8 mouse cellular contexts compared by ENCODE assay signal in the genomic region with DNA sequence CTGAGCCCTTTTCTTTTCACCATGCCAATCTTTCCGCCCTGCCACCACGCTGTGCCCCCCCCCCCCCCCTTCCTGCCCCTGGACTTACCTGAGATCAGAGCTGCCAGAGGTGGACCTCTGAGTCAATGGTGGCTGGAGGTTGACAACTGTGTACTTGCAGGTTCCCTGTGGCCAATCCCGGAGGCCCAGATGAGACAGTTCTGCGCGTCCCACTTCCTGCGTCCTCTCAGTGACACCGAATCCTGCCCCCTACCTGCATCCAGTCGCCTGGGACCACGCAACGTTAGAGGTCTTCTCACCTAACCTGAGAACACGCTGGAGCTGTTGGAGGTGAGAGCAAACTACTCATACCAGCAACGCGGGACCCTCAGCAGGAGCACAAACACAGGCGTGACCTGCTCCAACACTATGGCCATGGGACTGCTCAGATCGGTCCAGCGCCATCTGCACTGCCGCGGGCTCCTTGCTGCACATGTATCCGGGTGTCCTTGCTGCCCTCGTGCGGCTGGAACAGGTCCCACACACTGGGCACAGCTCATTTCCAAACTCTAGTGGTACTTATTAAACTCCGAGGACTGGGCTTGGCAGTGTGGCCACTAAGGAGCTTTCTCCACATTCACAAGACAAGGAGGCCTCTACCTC. TPM values are rescaled to one million over a fixed set of nuclear protein-coding genes. Genes with fewer than 3 reads are reported as not detected.
DNase-seq lines count a peak whose midpoint lies in the region; ATAC-seq and TF ChIP-seq lines count a peak whose summit lies in the region.

A gene (minus strand): TSS at position 465 of the 642 bp plus-strand sequence.

- TF ChIP-seq EP300 in CH12.LX (IDR thresholded peaks at IDR 0.05; ENCODE audit: low read length) = no peak

- peak; percentile 15 for DNase-seq in CH12.LX (ENCODE audit: extremely low read depth)
- peak; percentile 49 for DNase-seq in adrenal gland, postnatal 25 days
- DNase-seq in forebrain, embryonic 11.5 days (ENCODE audit: low spot score) = peak; percentile 85
- DNase-seq in large intestine, adult 2 months (ENCODE audit: low read depth, low spot score) = peak; percentile 22
- DNase-seq in lung, adult 2 months = peak; percentile 4
- peak; percentile 37 for DNase-seq in thymus, postnatal 4 days

- peak; percentile 97 for ATAC-seq in forebrain, embryonic 11.5 days (replicated peaks; ENCODE audit: low FRiP score)
- peak; percentile 100 for ATAC-seq in hematopoietic stem cell, adult 5-6 weeks (replicated peaks in 1 of 2; ENCODE audit: insufficient read depth in 1 of 2, low FRiP score in 2 of 2, low TSS enrichment in 1 of 2, low read depth in 1 of 2, poor library complexity in 2 of 2, severe bottlenecking in 2 of 2)
- peak; percentile 94 for ATAC-seq in neural tube, embryonic 14.5 days (ENCODE audit: low read depth)

- H3K4me2 ChIP-seq in CH12.LX (ENCODE audit: insufficient read depth, low read depth, poor library complexity, severe bottlenecking) = peak within 1 kb of the TSS; percentile 24; the same call in 1 of the 2 replicates
- peak within 1 kb of the TSS; percentile 40 for H3K4me2 ChIP-seq in forebrain, embryonic 11.5 days (ENCODE audit: low read depth, low read length, severe bottlenecking)
- H3K4me2 ChIP-seq in neural tube, embryonic 14.5 days (ENCODE audit: low read depth, low read length) = peak within 1 kb of the TSS; percentile 28; the same call in 1 of the 2 replicates

- peaks cover 0 to 4% of the 10 kb centered on the region in 2 experiments; a peak in 1 of 4 replicates for H3K4me1 ChIP-seq in CH12.LX (ENCODE audit: control insufficient read depth in 1 of 2, insufficient read depth in 2 of 2)
- H3K4me1 ChIP-seq in forebrain, embryonic 11.5 days (replicated peaks; ENCODE audit: control insufficient read depth, insufficient read depth, low read length) = no peaks in the 10 kb centered on the region
- no peaks in the 10 kb centered on the region for H3K4me1 ChIP-seq in lung, adult 2 months (ENCODE audit: control insufficient read depth, insufficient read depth, low read length)
- no peaks in the 10 kb centered on the region for H3K4me1 ChIP-seq in neural tube, embryonic 14.5 days (ENCODE audit: control insufficient read depth, insufficient read depth, low read length)

- H3K4me3 ChIP-seq in CH12.LX (replicated peaks in 1 of 3; ENCODE audit: low read depth in 2 of 3, low read length in 2 of 3, poor library complexity in 1 of 3) = no peak within 1 kb of the TSS
- peak within 1 kb of the TSS; percentile 25 for H3K4me3 ChIP-seq in forebrain, embryonic 11.5 days (ENCODE audit: low read depth, low read length)
- peak within 1 kb of the TSS; percentile 17 for H3K4me3 ChIP-seq in lung, adult 2 months (replicated peaks; ENCODE audit: extremely low read depth, low read depth, low read length)
- H3K4me3 ChIP-seq in neural tube, embryonic 14.5 days (ENCODE audit: low read depth, low read length) = peak within 1 kb of the TSS; percentile 17; the same call in 1 of the 2 replicates

- in situ Hi-C loops in CH12.LX (cut with MboI; ENCODE audit: low pct_ligation_motif_present, low pct_unique_long_range_greater_than_20kb, low sequenced_read_pairs) = no loop called here

- no peaks in the 10 kb centered on the region for H3K9me3 ChIP-seq in CH12.LX (replicated peaks; ENCODE audit: low read length)
- no peaks in the 10 kb centered on the region for H3K9me3 ChIP-seq in forebrain, embryonic 11.5 days (ENCODE audit: control insufficient read depth, low read length)
- H3K9me3 ChIP-seq in neural tube, embryonic 14.5 days (ENCODE audit: control insufficient read depth, low read length) = no peaks in the 10 kb centered on the region

- 28% methylated on average over 22 of the region's 22 CpGs for WGBS in forebrain, embryonic 11.5 days
- WGBS in large intestine, adult 2 months = 19% methylated on average over 22 of the region's 22 CpGs
- 22% methylated on average over 20 of the region's 22 CpGs for WGBS in lung, adult 2 months
- 24% methylated on average over 21 of the region's 22 CpGs for WGBS in neural tube, embryonic 14.5 days

- peak; percentile 48 for TF ChIP-seq RAD21 in CH12.LX (IDR thresholded peaks at IDR 0.05; ENCODE audit: low read depth, low read length)

- no peaks in the 10 kb centered on the region for H3K79me2 ChIP-seq in CH12.LX (replicated peaks; ENCODE audit: control insufficient read depth, extremely low read depth, insufficient read depth, poor library complexity, severe bottlenecking)

- H3K27ac ChIP-seq in CH12.LX (ENCODE audit: insufficient read depth, low read depth) = no peak within 1 kb of the TSS
- H3K27ac ChIP-seq in forebrain, embryonic 11.5 days (ENCODE audit: low read depth, low read length) = no peak within 1 kb of the TSS
- H3K27ac ChIP-seq in neural tube, embryonic 14.5 days (ENCODE audit: low read depth, low read length) = no peak within 1 kb of the TSS

- TF ChIP-seq CTCF in CH12.LX (conservative IDR thresholded peaks at IDR 0.05 in 1 of 2, IDR thresholded peaks at IDR 0.05 in 1 of 2; ENCODE audit: low read depth in 2 of 2, low read length in 2 of 2) = peak in 1 of 2 experiments; percentile 75; a peak in 2 of 4 replicates
- peak; percentile 28; the same call in 1 of the 2 replicates for TF ChIP-seq CTCF in lung, adult 2 months (IDR thresholded peaks at IDR 0.05; ENCODE audit: insufficient read depth, low read length)

- TF ChIP-seq POLR2A in CH12.LX (IDR thresholded peaks at IDR 0.05; ENCODE audit: low read depth, low read length) = no peak
- no peak for TF ChIP-seq POLR2A in lung, adult 2 months (IDR thresholded peaks at IDR 0.05; ENCODE audit: borderline replicate concordance, extremely low read depth, low read depth, low read length)

- no peaks in the 10 kb centered on the region for H3K27me3 ChIP-seq in CH12.LX (replicated peaks)
- no peaks in the 10 kb centered on the region for H3K27me3 ChIP-seq in forebrain, embryonic 11.5 days (ENCODE audit: control insufficient read depth, insufficient read depth, low read length)
- H3K27me3 ChIP-seq in neural tube, embryonic 14.5 days (ENCODE audit: control insufficient read depth, insufficient read depth, low read length) = no peaks in the 10 kb centered on the region

- no peak within 1 kb of the TSS for H3K9ac ChIP-seq in CH12.LX (ENCODE audit: insufficient read depth, low read depth)
- no peak within 1 kb of the TSS; the same call in 1 of the 2 replicates for H3K9ac ChIP-seq in forebrain, embryonic 11.5 days (ENCODE audit: low read length)
- H3K9ac ChIP-seq in neural tube, embryonic 14.5 days (replicated peaks; ENCODE audit: low read depth, low read length) = no peak within 1 kb of the TSS

- no peaks in the 10 kb centered on the region for H3K36me3 ChIP-seq in CH12.LX (replicated peaks in 1 of 2; ENCODE audit: control insufficient read depth in 1 of 2, insufficient read depth in 1 of 2, low read length in 1 of 2)
- no peaks in the 10 kb centered on the region for H3K36me3 ChIP-seq in forebrain, embryonic 11.5 days (ENCODE audit: control insufficient read depth, insufficient read depth, low read length)
- H3K36me3 ChIP-seq in neural tube, embryonic 14.5 days (ENCODE audit: control insufficient read depth, insufficient read depth, low read length) = no peaks in the 10 kb centered on the region

- dilution Hi-C loops in CH12.LX (cut with MboI; ENCODE audit: extremely low pct_ligation_motif_present, extremely low pct_unique_long_range_greater_than_20kb, low sequenced_read_pairs) = no loop called here

TF ChIP-seq in CH12.LX, 34 proteins besides CTCF, POLR2A, EP300 and RAD21:
- TF ChIP-seq GABPA (IDR thresholded peaks at IDR 0.05; ENCODE audit: insufficient replicate concordance, low read depth, low read length) = no peak
- no peak for TF ChIP-seq RCOR1 (conservative IDR thresholded peaks at IDR 0.05; ENCODE audit: low read depth, low read length)
- TF ChIP-seq POLR2AphosphoS2 (IDR thresholded peaks at IDR 0.05; ENCODE audit: low read depth, low read length) = no peak
- no peak for TF ChIP-seq MAZ (IDR thresholded peaks at IDR 0.05; ENCODE audit: low read depth, low read length)
- no peak for TF ChIP-seq USF2 (conservative IDR thresholded peaks at IDR 0.05; ENCODE audit: low read depth, low read length)
- no peak for TF ChIP-seq MAX (IDR thresholded peaks at IDR 0.05; ENCODE audit: low read length)
- no peak for TF ChIP-seq ZKSCAN1 (IDR thresholded peaks at IDR 0.05; ENCODE audit: borderline replicate concordance, low read depth, low read length)
- TF ChIP-seq MEF2A (IDR thresholded peaks at IDR 0.05; ENCODE audit: borderline replicate concordance, low read depth, low read length) = no peak
- TF ChIP-seq MYC (IDR thresholded peaks at IDR 0.05; ENCODE audit: low read depth, low read length) = 0 out of 2 replicates have a peak, but pooled peaks have one; percentile 14
- TF ChIP-seq JUN (IDR thresholded peaks at IDR 0.05; ENCODE audit: insufficient read depth, low read depth, low read length) = no peak
- no peak for TF ChIP-seq MXI1 (IDR thresholded peaks at IDR 0.05; ENCODE audit: low read depth, low read length)
- TF ChIP-seq SMC3 (IDR thresholded peaks at IDR 0.05; ENCODE audit: low read depth, low read length) = peak; percentile 62
- no peak for TF ChIP-seq HCFC1 (IDR thresholded peaks at IDR 0.05; ENCODE audit: low read depth, low read length)
- TF ChIP-seq ZMIZ1 (IDR thresholded peaks at IDR 0.05; ENCODE audit: low read depth, low read length) = no peak
TF ChIP-seq in CH12.LX: peak in this region for 2.

RNA-seq across cellular contexts. Expression of the gene that starts here (rescaled TPM):
- total RNA-seq in CH12.LX (2012; rRNA removed) = not detected in 2 replicates
- total RNA-seq in CH12.LX (2014; rRNA removed) = not detected in 2 replicates
- not detected in 2 replicates for polyA plus RNA-seq in CH12.LX (2012; ENCODE audit: insufficient read length, low read depth)
- not detected in 2 replicates for total RNA-seq in adrenal gland, postnatal 25 days (2021)
- polyA plus RNA-seq in forebrain, embryonic 11.5 days (2014; fragmentation: Nextera tagmentation; extraction: Ambion mirVana) = not detected in 2 replicates
- 0.45 and 0.81 TPM in 2 replicates for total RNA-seq in hematopoietic stem cell, adult 5-6 weeks (2017)
- polyA plus RNA-seq in large intestine, adult 2 months (2012; rRNA removed) = not detected in 2 replicates
- not detected in 2 replicates for polyA plus RNA-seq in lung, adult 2 months (2012; rRNA removed)
- 0.09 and 0.16 TPM in 2 replicates for polyA plus RNA-seq in neural tube, embryonic 14.5 days (2014; fragmentation: Nextera tagmentation; extraction: Ambion mirVana)

Comparison
In these comparisons a context has a peak if more than half of its experiments do, and no peak if none do; other contexts are left out.
1. Peak in DNase-seq and H3K4me2 ChIP-seq in CH12.LX; RNA of the gene not detected or under 1 TPM.
2. Peak in DNase-seq in adrenal gland, postnatal 25 days; RNA of the gene not detected or under 1 TPM.
3. Peak in DNase-seq, ATAC-seq, H3K4me3 ChIP-seq and H3K4me2 ChIP-seq in forebrain, embryonic 11.5 days; RNA of the gene not detected or under 1 TPM.
4. Peak in ATAC-seq in hematopoietic stem cell, adult 5-6 weeks; RNA of the gene not detected or under 1 TPM.
5. Peak in DNase-seq in large intestine, adult 2 months; RNA of the gene not detected or under 1 TPM.
6. Peak in DNase-seq and H3K4me3 ChIP-seq in lung, adult 2 months; RNA of the gene not detected or under 1 TPM.
7. Peak in ATAC-seq, H3K4me3 ChIP-seq and H3K4me2 ChIP-seq in neural tube, embryonic 14.5 days; RNA of the gene not detected or under 1 TPM.
8. DNase-seq: peak in every context shown above with its lines; median percentile 85 in forebrain, embryonic 11.5 days; 49 in adrenal gland, postnatal 25 days; 37 in thymus, postnatal 4 days; 22 in large intestine, adult 2 months; 15 in CH12.LX; 4 in lung, adult 2 months.